Mouse (Mus musculus) kidney, adult 2 months (tissue): ENCODE data around the gene Cep128. TPM values are rescaled to one million over a fixed set of nuclear protein-coding genes. Genes with fewer than 3 reads are reported as not detected.
A peak's percentile ranks its signal among the peaks of the same experiment; 100 is the strongest.

ENCODE experiments used
- DNase-seq: peaks from one replicate; pipeline ENCODE4 v3.0.0; 2021
- H3K27ac ChIP-seq: fragments of 200-500 bp; 2 replicates; pipeline ENCODE4 v1.5.1; 2012; ENCODE audit warnings: low read depth, low read length, control low read depth, inconsistent platforms; ENCODE audit not compliant: insufficient read depth
- H3K27me3 ChIP-seq: fragments of 200-500 bp; replicated peaks from 2 replicates; pipeline ENCODE4 v1.6.1; 2012; ENCODE audit warnings: mild to moderate bottlenecking, moderate library complexity, low read length, inconsistent platforms; ENCODE audit not compliant: control insufficient read depth, insufficient read depth
- H3K36me3 ChIP-seq: fragments of 200-500 bp; 2 replicates; pipeline ENCODE4 v1.6.1; 2012; ENCODE audit warnings: mild to moderate bottlenecking, moderate library complexity, low read length, inconsistent platforms; ENCODE audit not compliant: control insufficient read depth, insufficient read depth
- H3K4me1 ChIP-seq: fragments of 200-500 bp; 2 replicates; pipeline ENCODE4 v1.6.1; 2011; ENCODE audit warnings: low read length; ENCODE audit not compliant: control insufficient read depth, insufficient read depth
- H3K4me3 ChIP-seq: fragments of 200-500 bp; 2 replicates; pipeline ENCODE4 v1.5.1; 2011; ENCODE audit warnings: mild to moderate bottlenecking, low read depth, low read length, control low read depth; ENCODE audit not compliant: insufficient read depth
- CTCF ChIP-seq: fragments of 200-500 bp; conservative IDR thresholded peaks from 2 replicates; pipeline ENCODE4 v1.5.1; 2011; ENCODE audit warnings: low read depth, mild to moderate bottlenecking, control low read depth, low read length, moderate library complexity, mixed read lengths; ENCODE audit not compliant: insufficient read depth, insufficient read length
- POLR2A ChIP-seq: fragments of 200-500 bp; IDR thresholded peaks from one replicate; pipeline ENCODE4 v1.6.1; 2011; ENCODE audit warnings: low read depth, low read length, control low read depth
- WGBS: fragments of 180-500 bp; shearing (Covaris S2); methylation state at CpG from one replicate; pipeline ENCODE4 v1.1.7; 2018; 5-methylcytosine and 5-hydroxymethylcytosine counted together
- polyA plus RNA-seq: library from polyadenylated mRNA; depleted of rRNA; stranded (reverse); fragments of >200 nt; gene quantifications from 2 replicates; pipeline ENCODE4 v1.2.3, GENCODE M21; 2012

Gene Cep128
- polyA plus RNA-seq, 1 experiment: 1.6 TPM

DNA sequence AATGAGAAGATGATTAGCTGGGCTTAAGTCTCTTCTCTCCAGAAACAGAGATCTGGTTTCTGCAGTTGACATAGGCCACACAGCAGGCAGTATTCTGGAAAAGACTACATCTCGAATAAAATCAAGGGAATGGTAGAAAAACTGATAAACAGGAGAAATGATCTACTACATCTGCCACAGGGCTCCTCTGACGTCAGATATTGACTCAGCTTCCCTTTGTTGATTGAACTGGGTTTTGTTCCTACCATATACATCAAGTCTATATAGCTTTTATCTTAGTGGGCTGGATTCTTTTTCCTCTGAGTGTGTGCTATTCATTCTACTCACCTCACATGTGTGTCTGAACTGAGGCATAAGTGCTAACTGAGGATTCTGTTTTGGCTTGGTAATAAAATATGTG lies 200.3 kb downstream of the Cep128 start:
- no peaks in the 10 kb centered on the region for H3K36me3 ChIP-seq
- WGBS: 82% methylated on average over 2 of the region's 2 CpGs
- no peaks in the 10 kb centered on the region for H3K4me1 ChIP-seq
- H3K4me3 ChIP-seq: no peak overlapping the region
- no peak overlapping the region for H3K27ac ChIP-seq
- H3K27me3 ChIP-seq: no peaks in the 10 kb centered on the region
- no peak for DNase-seq
- TF ChIP-seq POLR2A (no peak), CTCF (no peak)

DNA sequence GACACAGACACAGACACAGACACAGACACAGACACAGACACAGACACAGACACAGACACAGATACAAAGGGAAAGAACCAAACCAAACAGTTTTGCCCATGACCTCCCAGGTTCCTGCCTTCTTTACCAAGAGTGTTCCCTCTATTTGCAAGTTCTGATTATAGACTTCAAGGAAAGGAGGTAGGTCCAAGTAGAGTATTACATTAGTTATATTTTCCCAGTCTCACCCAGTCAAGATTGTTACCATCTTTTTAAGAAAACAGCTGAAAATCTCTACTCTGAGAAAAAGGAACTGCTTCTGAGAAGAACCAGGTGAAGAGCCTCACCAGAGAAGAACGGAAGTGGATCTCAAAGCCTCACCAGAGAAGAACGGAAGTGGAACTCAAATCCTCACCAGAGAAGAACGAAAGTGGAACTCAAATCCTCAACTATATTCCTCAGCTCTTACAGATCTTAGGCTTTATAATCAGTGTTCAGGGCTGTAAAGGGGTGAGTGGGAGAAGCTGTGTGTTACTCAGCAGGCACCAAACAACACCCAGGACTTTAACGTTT lies 200.8 kb downstream of the Cep128 start:
- Histone ChIP-seq H3K36me3 (no peaks in the 10 kb centered on the region), H3K27ac (no peak overlapping the region), H3K4me3 (no peak overlapping the region), H3K27me3 (no peaks in the 10 kb centered on the region), H3K4me1 (no peaks in the 10 kb centered on the region)
- 85% methylated on average over 4 of the region's 4 CpGs for WGBS
- no peak for TF ChIP-seq POLR2A
- TF ChIP-seq CTCF: no peak
- DNase-seq: no peak

DNA sequence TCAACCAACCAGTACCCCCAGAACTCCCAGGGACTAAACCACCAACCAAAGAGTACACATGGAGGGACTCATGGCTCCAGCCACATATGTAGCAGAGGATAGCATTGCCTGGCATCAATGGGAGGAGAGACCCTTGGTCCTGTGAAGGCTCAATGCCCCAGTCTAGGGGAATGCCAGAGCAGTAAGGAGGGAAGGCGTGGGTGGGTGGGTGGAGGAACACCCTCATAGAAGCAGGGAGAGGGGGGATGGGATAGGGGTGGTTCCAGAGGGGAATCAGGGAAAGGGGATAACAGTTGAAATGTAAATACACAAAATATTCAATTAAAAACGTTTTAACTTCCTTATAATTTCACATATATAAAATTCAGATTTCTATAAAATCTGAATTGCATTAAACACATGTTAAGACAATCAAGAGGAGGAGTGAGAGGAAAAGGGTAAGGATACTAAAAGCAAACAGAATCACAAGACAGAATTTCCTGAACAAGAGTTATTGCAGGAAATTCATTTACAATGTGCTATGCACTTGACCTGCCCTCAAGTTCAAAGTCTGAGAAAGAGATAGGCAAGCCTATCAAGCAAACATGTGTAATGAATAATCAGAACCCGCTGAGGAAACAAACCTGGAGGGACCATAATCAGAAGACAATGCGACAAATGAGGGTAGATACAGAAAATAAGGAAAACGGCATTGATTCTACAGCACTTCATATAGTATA lies 207.2 kb downstream of the Cep128 start:
- Histone ChIP-seq H3K4me3 (no peak overlapping the region), H3K36me3 (no peaks in the 10 kb centered on the region), H3K4me1 (no peaks in the 10 kb centered on the region), H3K27ac (no peak overlapping the region), H3K27me3 (no peaks in the 10 kb centered on the region)
- 41% methylated on average over 5 of the region's 5 CpGs for WGBS
- DNase-seq: peak; percentile 1
- TF ChIP-seq CTCF: no peak
- no peak for TF ChIP-seq POLR2A

DNA sequence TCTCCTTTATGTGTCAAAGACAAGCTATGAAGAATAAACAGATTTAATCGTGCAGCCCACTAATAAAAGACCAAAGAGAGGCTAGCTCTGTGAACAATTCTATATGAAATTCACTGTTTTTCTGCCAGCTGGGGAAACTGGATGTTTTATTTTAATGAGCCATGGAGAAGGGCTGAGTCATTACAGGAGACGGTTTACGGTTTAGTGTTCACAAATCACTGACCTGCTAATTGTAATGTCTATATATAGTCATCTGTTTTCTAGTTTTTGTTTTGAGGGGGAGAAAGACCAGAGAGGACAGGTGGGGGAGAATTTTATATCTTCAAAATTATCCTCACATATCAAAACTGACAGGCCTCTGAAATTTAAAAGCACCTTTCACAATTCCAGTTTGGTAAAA lies 212.6 kb downstream of the Cep128 start:
- Histone ChIP-seq H3K4me1 (no peaks in the 10 kb centered on the region), H3K4me3 (no peak overlapping the region), H3K36me3 (no peaks in the 10 kb centered on the region), H3K27ac (no peak overlapping the region), H3K27me3 (no peaks in the 10 kb centered on the region)
- WGBS: 42% methylated on average over 3 of the region's 3 CpGs
- TF ChIP-seq CTCF (no peak), POLR2A (no peak)
- no peak for DNase-seq

DNA sequence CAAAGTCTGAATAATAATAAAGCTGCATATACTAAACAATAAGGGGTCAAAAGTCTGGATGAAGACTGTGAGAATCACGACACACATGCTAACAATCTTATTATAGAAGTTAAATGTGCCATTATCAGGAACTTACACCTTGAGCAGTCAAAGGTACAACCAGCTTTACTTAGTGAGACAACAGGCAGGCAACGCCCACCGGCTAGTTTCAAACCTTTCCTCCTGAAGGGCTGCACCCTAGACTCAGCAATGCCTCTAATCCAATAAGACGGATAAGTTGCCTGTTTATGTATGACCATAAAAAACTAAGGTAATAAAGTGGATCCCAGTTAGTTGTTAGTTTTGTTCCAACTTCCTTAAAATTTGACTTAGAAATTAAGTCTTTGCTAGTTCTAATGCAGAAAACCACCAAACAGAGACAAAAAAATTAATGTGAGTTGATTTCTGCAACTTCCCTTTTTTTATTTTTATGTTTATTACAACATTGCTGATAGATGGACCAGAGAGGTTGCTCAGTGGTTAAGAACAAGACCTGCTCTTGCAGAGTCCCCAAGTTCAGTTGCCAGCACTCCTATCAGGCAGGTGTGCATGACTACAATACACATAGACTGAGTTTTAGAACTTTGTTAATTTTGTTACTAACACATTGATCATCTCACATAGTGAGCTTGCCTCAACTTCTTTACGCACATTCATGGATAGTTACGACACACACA lies 223.0 kb downstream of the Cep128 start:
- TF ChIP-seq POLR2A (no peak), CTCF (no peak)
- no peaks in the 10 kb centered on the region for H3K27me3 ChIP-seq
- WGBS: 91% methylated on average over 6 of the region's 6 CpGs
- H3K4me3 ChIP-seq: no peak overlapping the region
- no peaks in the 10 kb centered on the region for H3K36me3 ChIP-seq
- no peak for DNase-seq
- no peak overlapping the region for H3K27ac ChIP-seq
- no peaks in the 10 kb centered on the region for H3K4me1 ChIP-seq

DNA sequence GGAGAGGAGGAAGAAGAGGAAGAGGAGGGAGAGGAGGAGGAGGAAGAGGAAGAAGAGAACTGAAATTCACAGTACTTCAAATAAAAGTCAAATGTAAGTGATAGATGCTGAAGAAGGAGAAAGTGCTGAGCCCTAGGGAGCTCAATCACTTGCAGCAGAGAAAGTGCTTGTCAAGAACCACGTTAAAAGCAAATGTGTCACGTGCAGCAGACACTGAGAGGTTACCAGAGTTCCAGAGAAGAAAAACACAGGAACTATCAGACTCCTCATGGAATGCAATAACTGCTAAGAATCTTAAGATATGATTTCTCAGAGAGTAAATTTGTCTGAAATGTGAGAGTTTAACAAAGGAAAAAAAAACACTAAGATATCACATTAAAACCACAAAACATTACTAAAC lies 225.7 kb downstream of the Cep128 start:
- TF ChIP-seq CTCF (no peak), POLR2A (no peak)
- H3K27ac ChIP-seq: no peak overlapping the region
- no peaks in the 10 kb centered on the region for H3K36me3 ChIP-seq
- H3K27me3 ChIP-seq: no peaks in the 10 kb centered on the region
- no peak overlapping the region for H3K4me3 ChIP-seq
- WGBS: 44% methylated on average over 2 of the region's 2 CpGs
- H3K4me1 ChIP-seq: no peaks in the 10 kb centered on the region
- no peak for DNase-seq

DNA sequence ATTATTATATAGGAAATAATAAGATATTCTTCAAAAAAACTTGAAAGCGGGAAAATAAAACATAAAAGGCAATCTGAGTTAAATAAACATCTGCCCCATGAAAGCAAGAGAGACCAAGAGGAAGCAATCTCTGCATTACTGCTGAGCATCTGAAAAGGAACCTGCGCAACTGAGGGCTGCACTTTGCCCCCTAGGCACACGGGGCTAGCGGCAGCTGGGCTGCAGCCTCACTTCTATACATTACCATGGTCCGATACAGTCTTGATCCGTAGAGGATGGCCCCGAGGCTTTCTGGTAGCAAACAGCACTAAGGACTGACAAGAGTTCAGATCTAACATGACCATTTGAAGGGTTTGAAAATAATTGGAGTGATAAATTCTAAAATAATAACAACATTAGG lies 230.2 kb downstream of the Cep128 start:
- WGBS: 76% methylated on average over 7 of the region's 7 CpGs
- Histone ChIP-seq H3K36me3 (no peaks in the 10 kb centered on the region), H3K27me3 (no peaks in the 10 kb centered on the region), H3K4me3 (no peak overlapping the region), H3K4me1 (no peaks in the 10 kb centered on the region), H3K27ac (no peak overlapping the region)
- DNase-seq: no peak
- TF ChIP-seq CTCF: no peak
- TF ChIP-seq POLR2A: no peak
